Mouse (Mus musculus) mature B cell (primary cell): Measurements from ENCODE around the gene Stk17b.

Experiments
- in situ Hi-C: fragments of 300-500 bp; cut with MboI; formaldehyde crosslinking; loops from 2 replicates; pipeline ENCODE4 v1.14.3; 2019

The Stk17b gene

GRCm38 (mm10) chr1:53784721-53785418, at the start of gene Stk17b:
Gene Stk17b, minus strand, starts transcription at chr1:53785224.
- in situ Hi-C loops, result no loop called here

GRCm38 (mm10) chr1:53830286-53830685, 45.3 kb upstream of the Stk17b start:
- in situ Hi-C loops, result no loop called here

- in situ Hi-C loops, result no loop called here
Measured at GRCm38 (mm10) chr1:53829089-53829488, 44.1 kb upstream of the Stk17b start.

GRCm38 (mm10) chr1:53824446-53825337, 39.7 kb upstream of the Stk17b start:
- in situ Hi-C loops, result no loop called here

- in situ Hi-C loops, result no loop called here
Measured at GRCm38 (mm10) chr1:53823687-53824445, 38.8 kb upstream of the Stk17b start.

GRCm38 (mm10) chr1:53821983-53822382, 37.0 kb upstream of the Stk17b start:
- in situ Hi-C loops, result no loop called here

GRCm38 (mm10) chr1:53820041-53820632, 35.1 kb upstream of the Stk17b start:
- in situ Hi-C loops, result no loop called here

GRCm38 (mm10) chr1:53818072-53818862, 33.2 kb upstream of the Stk17b start:
- in situ Hi-C loops, result no loop called here

- in situ Hi-C loops, result no loop called here
Measured at GRCm38 (mm10) chr1:53816353-53816752, 31.3 kb upstream of the Stk17b start.

GRCm38 (mm10) chr1:53814077-53814705, 29.2 kb upstream of the Stk17b start:
- in situ Hi-C loops, result no loop called here

- in situ Hi-C loops, result no loop called here
Measured at GRCm38 (mm10) chr1:53811919-53812318, 26.9 kb upstream of the Stk17b start.

GRCm38 (mm10) chr1:53808229-53808628, 23.2 kb upstream of the Stk17b start:
- in situ Hi-C loops, result no loop called here

GRCm38 (mm10) chr1:53797811-53798210, 12.8 kb upstream of the Stk17b start:
- in situ Hi-C loops, result no loop called here

- in situ Hi-C loops, result no loop called here
Measured at GRCm38 (mm10) chr1:53797074-53797473, 12.1 kb upstream of the Stk17b start.

- in situ Hi-C loops, result no loop called here
Measured at GRCm38 (mm10) chr1:53796271-53796670, 11.2 kb upstream of the Stk17b start.

- in situ Hi-C loops, result no loop called here
Measured at GRCm38 (mm10) chr1:53795591-53795990, 10.6 kb upstream of the Stk17b start.

- in situ Hi-C loops, result no loop called here
Measured at GRCm38 (mm10) chr1:53795081-53795480, 10.1 kb upstream of the Stk17b start.

- in situ Hi-C loops, result no loop called here
Measured at GRCm38 (mm10) chr1:53794279-53794678, 9.3 kb upstream of the Stk17b start.

- in situ Hi-C loops, result no loop called here
Measured at GRCm38 (mm10) chr1:53791343-53791742, 6.3 kb upstream of the Stk17b start.

- in situ Hi-C loops, result no loop called here
Measured at GRCm38 (mm10) chr1:53784291-53784720, 718 bp downstream of the Stk17b start.

GRCm38 (mm10) chr1:53782956-53783355, 2.1 kb downstream of the Stk17b start:
- in situ Hi-C loops, result no loop called here
